ENCODE assay signal across 30 mouse cellular contexts in genomic region chr10:128794391-128794790, GRCm38 (mm10). TPM values are rescaled to one million over a fixed set of nuclear protein-coding genes. Genes with fewer than 3 reads are reported as not detected.
DNase-seq lines count a peak whose midpoint lies in the region; ATAC-seq and TF ChIP-seq lines count a peak whose summit lies in the region.
"Had no signal": no experiment of that assay in that cellular context is flagged by ENCODE, and none has a peak within 500 bp of the region (broad histone marks: within the 10 kb centered on the region; RNA-seq: fewer than 3 reads in every experiment).

No protein-coding gene starts in this region.

- H3K4me3 ChIP-seq in stomach, postnatal 0 days (ENCODE audit: low read depth, low read length), result no peak overlapping the region
- H3K4me3 ChIP-seq: embryonic facial prominence, embryonic 10.5 days; embryonic facial prominence, embryonic 13.5 days; erythroblast, embryonic 14.5 days; forebrain, embryonic 12.5 days; forebrain, embryonic 15.5 days; heart, adult 2 months; heart, embryonic 15.5 days had no signal

- WGBS in stomach, postnatal 0 days, result 67% methylated on average over 5 of the region's 5 CpGs

- no peak overlapping the region for H3K27ac ChIP-seq in stomach, postnatal 0 days (replicated peaks)
- H3K27ac ChIP-seq: embryonic facial prominence, embryonic 10.5 days; embryonic facial prominence, embryonic 13.5 days; forebrain, embryonic 12.5 days; forebrain, embryonic 15.5 days; heart, adult 2 months; heart, embryonic 15.5 days; hindbrain, embryonic 14.5 days; hindbrain, postnatal 0 days had no signal

- ATAC-seq in granulocyte monocyte progenitor cell, adult 5-6 weeks (replicated peaks; ENCODE audit: poor library complexity, severe bottlenecking), result peak; percentile 46
- no peak for ATAC-seq in stomach, postnatal 0 days (ENCODE audit: low FRiP score, low TSS enrichment)
- ATAC-seq: forebrain, embryonic 15.5 days; hindbrain, postnatal 0 days; inflammation-experienced regulatory T-cells, adult 6 months; intestine, embryonic 16.5 days had no signal

- H3K27me3 ChIP-seq in stomach, postnatal 0 days (ENCODE audit: control insufficient read depth, insufficient read depth, low read length), result no peaks in the 10 kb centered on the region
- H3K27me3 ChIP-seq: CH12.LX; embryonic facial prominence, embryonic 13.5 days; forebrain, embryonic 12.5 days; forebrain, embryonic 15.5 days; heart, embryonic 15.5 days had no signal

- H3K4me2 ChIP-seq in stomach, postnatal 0 days (replicated peaks; ENCODE audit: low read depth), result no peak overlapping the region
- H3K4me2 ChIP-seq: embryonic facial prominence, embryonic 13.5 days; forebrain, embryonic 12.5 days; forebrain, embryonic 15.5 days; heart, embryonic 11.5 days; heart, embryonic 15.5 days; hindbrain, embryonic 14.5 days had no signal

- H3K9ac ChIP-seq in stomach, postnatal 0 days (ENCODE audit: low read length), result no peak overlapping the region
- H3K9ac ChIP-seq: embryonic facial prominence, embryonic 13.5 days; forebrain, embryonic 12.5 days; forebrain, embryonic 15.5 days; heart, embryonic 15.5 days; hindbrain, embryonic 14.5 days had no signal

- no peaks in the 10 kb centered on the region for H3K4me1 ChIP-seq in stomach, postnatal 0 days (replicated peaks; ENCODE audit: control insufficient read depth, insufficient read depth)
- H3K4me1 ChIP-seq: embryonic facial prominence, embryonic 10.5 days; embryonic facial prominence, embryonic 13.5 days; forebrain, embryonic 12.5 days; forebrain, embryonic 15.5 days; heart, embryonic 15.5 days had no signal

- H3K9me3 ChIP-seq in stomach, postnatal 0 days (ENCODE audit: control insufficient read depth, low read length), result no peaks in the 10 kb centered on the region
- H3K9me3 ChIP-seq: embryonic facial prominence, embryonic 10.5 days; embryonic facial prominence, embryonic 13.5 days; forebrain, embryonic 12.5 days; forebrain, embryonic 15.5 days; heart, embryonic 15.5 days had no signal

- no peak for TF ChIP-seq CTCF in stomach, postnatal 0 days (IDR thresholded peaks at IDR 0.05; ENCODE audit: low read depth)

- TF ChIP-seq EP300 in stomach, postnatal 0 days (optimal IDR thresholded peaks at IDR 0.05), result no peak

- peaks cover 5% of the 10 kb centered on the region; the same call in 1 of the 2 replicates for H3K36me3 ChIP-seq in stomach, postnatal 0 days (ENCODE audit: control insufficient read depth, insufficient read depth, low read length)
- H3K36me3 ChIP-seq: forebrain, embryonic 12.5 days; forebrain, embryonic 15.5 days; heart, embryonic 15.5 days had no signal

- peak; percentile 81 for DNase-seq in heart, adult 11 months
- DNase-seq in heart, postnatal 14 days, result no peak
- DNase-seq in 416B (ENCODE audit: low read depth), result peak; percentile 60
- DNase-seq in ovary, postnatal 14 days (ENCODE audit: low spot score), result no peak
- DNase-seq in stomach, postnatal 0 days (ENCODE audit: low spot score), result no peak
- DNase-seq: adrenal gland, adult 2 months; adrenal gland, postnatal 14 days; B cell, adult 2 months; cerebellum, adult 11 months; cerebellum, adult 2 months; cerebellum, adult 9-11 months; cerebellum, postnatal 25 days; embryo, embryonic 11 days; gastrocnemius, postnatal 25 days; heart, adult 2 months; heart, postnatal 10 days; heart, postnatal 4 days had no signal

- intact Hi-C loops in heart, postnatal 14 days (cut with DNase I), result no loop called here

RNA-seq across cellular contexts. Expression of gene Mmp19, which starts 3.7 kb away (rescaled TPM):
- 1 to 10 TPM; 4.5 to 5.8 TPM for total RNA-seq in heart, postnatal 14 days (2021)
- 6.9 and 8.3 TPM in 2 replicates for total RNA-seq in granulocyte monocyte progenitor cell, adult 5-6 weeks (2014; fragmentation: Nextera tagmentation)
- total RNA-seq in granulocyte monocyte progenitor cell, adult 5-6 weeks (2017), result 14.9 and 15.6 TPM in 2 replicates
- polyA plus RNA-seq in stomach, postnatal 0 days (2015; fragmentation: Nextera tagmentation; extraction: Ambion mirVana), result 2.0 and 2.1 TPM in 2 replicates

RNA-seq across cellular contexts. Expression of gene Dnajc14, which starts 9.5 kb away (rescaled TPM):
- total RNA-seq in heart, postnatal 14 days (2021), result 10 to 100 TPM; 37.9 to 38.7 TPM
- total RNA-seq in granulocyte monocyte progenitor cell, adult 5-6 weeks (2014; fragmentation: Nextera tagmentation), result 16.5 and 17.5 TPM in 2 replicates
- 23.8 and 30.7 TPM in 2 replicates for total RNA-seq in granulocyte monocyte progenitor cell, adult 5-6 weeks (2017)
- polyA plus RNA-seq in stomach, postnatal 0 days (2015; fragmentation: Nextera tagmentation; extraction: Ambion mirVana), result 29.8 and 30.5 TPM in 2 replicates

RNA-seq across cellular contexts. Expression of gene Tmem198b, which starts 9.8 kb away (rescaled TPM):
- total RNA-seq in heart, postnatal 14 days (2021), result 10 to 100 TPM in 1 of 2 experiments, 1 to 10 TPM in 1; 8.6 to 11.1 TPM
- 10.8 and 14.4 TPM in 2 replicates for total RNA-seq in granulocyte monocyte progenitor cell, adult 5-6 weeks (2014; fragmentation: Nextera tagmentation)
- total RNA-seq in granulocyte monocyte progenitor cell, adult 5-6 weeks (2017), result 3.4 and 3.6 TPM in 2 replicates
- 7.8 and 8.5 TPM in 2 replicates for polyA plus RNA-seq in stomach, postnatal 0 days (2015; fragmentation: Nextera tagmentation; extraction: Ambion mirVana)

RNA-seq across cellular contexts. Expression of gene Sarnp, which starts 22.7 kb away (rescaled TPM):
- total RNA-seq in heart, postnatal 14 days (2021), result 10 to 100 TPM; 40.9 to 44.9 TPM
- total RNA-seq in granulocyte monocyte progenitor cell, adult 5-6 weeks (2014; fragmentation: Nextera tagmentation), result 184 and 236 TPM in 2 replicates
- 265 and 272 TPM in 2 replicates for total RNA-seq in granulocyte monocyte progenitor cell, adult 5-6 weeks (2017)
- 99.4 and 104 TPM in 2 replicates for polyA plus RNA-seq in stomach, postnatal 0 days (2015; fragmentation: Nextera tagmentation; extraction: Ambion mirVana)

RNA-seq across cellular contexts. Expression of gene Ormdl2, which starts 27.1 kb away (rescaled TPM):
- total RNA-seq in heart, postnatal 14 days (2021), result 10 to 100 TPM in 1 of 2 experiments, 1 to 10 TPM in 1; 6.5 to 10.2 TPM
- 33.9 and 84.1 TPM in 2 replicates for total RNA-seq in granulocyte monocyte progenitor cell, adult 5-6 weeks (2014; fragmentation: Nextera tagmentation)
- total RNA-seq in granulocyte monocyte progenitor cell, adult 5-6 weeks (2017), result 82.4 and 147 TPM in 2 replicates
- polyA plus RNA-seq in stomach, postnatal 0 days (2015; fragmentation: Nextera tagmentation; extraction: Ambion mirVana), result 111 and 121 TPM in 2 replicates

Comparison
In these comparisons a context has a peak if more than half of its experiments do, and no peak if none do; other contexts are left out.
1. DNase-seq: peak in heart, adult 11 months (single experiment) and 416B (single experiment); none in heart, postnatal 14 days (0 of 2), ovary, postnatal 14 days (single experiment) and stomach, postnatal 0 days (single experiment).